In the genomic region with DNA sequence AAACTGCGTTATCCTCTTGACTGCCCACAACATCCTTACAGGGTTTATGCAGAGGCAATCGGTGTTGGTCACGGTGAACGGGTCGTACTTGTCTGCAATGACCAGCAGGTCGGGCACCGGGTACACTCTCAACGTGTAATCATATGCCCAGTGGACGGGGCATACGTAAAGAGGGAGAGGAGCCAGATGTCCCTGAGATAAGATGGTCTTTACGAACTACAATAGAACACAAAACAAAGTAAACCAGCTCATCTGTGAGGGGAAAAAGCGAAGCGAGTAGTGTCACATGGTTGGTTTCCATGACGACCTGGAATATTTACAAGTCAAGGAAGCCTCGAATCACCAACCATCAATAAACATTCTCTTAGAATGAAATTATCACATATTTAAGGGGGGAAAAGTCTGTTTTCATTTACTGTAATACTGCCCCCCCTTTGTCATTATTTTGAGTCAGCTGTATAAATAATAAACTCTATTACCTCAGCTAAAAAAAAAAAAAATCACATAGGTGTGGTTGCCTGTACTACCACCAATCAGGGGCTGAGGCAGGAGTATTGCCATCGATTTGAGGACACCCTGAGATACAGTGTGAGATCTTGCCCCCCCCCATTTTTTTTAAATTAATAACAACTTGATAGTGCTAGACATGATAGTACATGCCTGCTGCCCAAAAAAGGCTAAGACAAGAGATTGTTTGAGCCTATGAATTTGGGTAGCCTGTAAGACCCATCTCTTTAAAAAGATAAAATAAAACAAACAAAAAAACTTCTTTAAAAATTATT, we compare ENCODE assay signal across 8 mouse cellular contexts. TPM values are rescaled to one million over a fixed set of nuclear protein-coding genes. Genes with fewer than 3 reads are reported as not detected.
DNase-seq lines count a peak whose midpoint lies in the region; ATAC-seq and TF ChIP-seq lines count a peak whose summit lies in the region.

TSS of gene Gm49384 (minus strand) at position 216 of the 782 bp plus-strand sequence.

- no peaks in the 10 kb centered on the region for H3K9me3 ChIP-seq in liver, embryonic 11.5 days (ENCODE audit: control insufficient read depth, low read length)
- no peaks in the 10 kb centered on the region for H3K9me3 ChIP-seq in liver, postnatal 0 days (ENCODE audit: low read length)
- no peaks in the 10 kb centered on the region for H3K9me3 ChIP-seq in hindbrain, postnatal 0 days (ENCODE audit: low read length)
- no peaks in the 10 kb centered on the region for H3K9me3 ChIP-seq in neural tube, embryonic 12.5 days

- no peak within 1 kb of the TSS for H3K27ac ChIP-seq in liver, embryonic 11.5 days (ENCODE audit: low read depth, low read length)
- no peak within 1 kb of the TSS for H3K27ac ChIP-seq in liver, postnatal 0 days (ENCODE audit: low read depth)
- no peak within 1 kb of the TSS for H3K27ac ChIP-seq in hindbrain, postnatal 0 days
- no peak within 1 kb of the TSS for H3K27ac ChIP-seq in neural tube, embryonic 12.5 days

- H3K4me1 ChIP-seq in liver, embryonic 11.5 days (replicated peaks; ENCODE audit: control insufficient read depth, insufficient read depth, low read length) = peaks cover 3% of the 10 kb centered on the region
- no peaks in the 10 kb centered on the region for H3K4me1 ChIP-seq in liver, postnatal 0 days (ENCODE audit: insufficient read depth)
- 0 out of 2 replicates have a peak, but pooled peaks cover under 1% of the 10 kb centered on the region for H3K4me1 ChIP-seq in hindbrain, postnatal 0 days (ENCODE audit: insufficient read depth, low read length)
- peaks cover 1% of the 10 kb centered on the region; the same call in 1 of the 2 replicates for H3K4me1 ChIP-seq in neural tube, embryonic 12.5 days

- no peak within 1 kb of the TSS for H3K4me2 ChIP-seq in liver, embryonic 11.5 days
- H3K4me2 ChIP-seq in liver, postnatal 0 days (ENCODE audit: low read depth, low read length) = no peak within 1 kb of the TSS
- H3K4me2 ChIP-seq in hindbrain, postnatal 0 days (ENCODE audit: low read depth, low read length) = 0 out of 2 replicates have a peak within 1 kb of the TSS, but pooled peaks have one; percentile 18
- no peak within 1 kb of the TSS for H3K4me2 ChIP-seq in neural tube, embryonic 12.5 days (replicated peaks)

- TF ChIP-seq EP300 in liver, postnatal 0 days (IDR thresholded peaks at IDR 0.05; ENCODE audit: low read depth) = no peak

- ATAC-seq in liver, embryonic 11.5 days (replicated peaks; ENCODE audit: low FRiP score) = no peak
- ATAC-seq in liver, postnatal 0 days = no peak
- ATAC-seq in hindbrain, postnatal 0 days = peak; percentile 33; the same call in 1 of the 2 replicates
- no peak; the same call in 1 of the 2 replicates for ATAC-seq in neural tube, embryonic 12.5 days (ENCODE audit: low FRiP score, low read depth)

- DNase-seq in liver, embryonic 11.5 days (ENCODE audit: low spot score) = no peak
- no peak for DNase-seq in liver, postnatal 0 days
- DNase-seq in embryo, embryonic 10.5 days (ENCODE audit: low spot score) = peak; percentile 60
- DNase-seq in hindbrain, postnatal 0 days (ENCODE audit: low spot score) = peak; percentile 52
- DNase-seq in frontal cortex, postnatal 14 days (ENCODE audit: low spot score in 2 of 2) = no peak
- no peak for DNase-seq in cerebellum, adult 11-12 months
- DNase-seq in kidney, postnatal 10 days = no peak

- H3K9ac ChIP-seq in liver, embryonic 11.5 days (ENCODE audit: low read depth, low read length) = no peak within 1 kb of the TSS
- no peak within 1 kb of the TSS for H3K9ac ChIP-seq in liver, postnatal 0 days (replicated peaks)
- no peak within 1 kb of the TSS for H3K9ac ChIP-seq in hindbrain, postnatal 0 days (replicated peaks; ENCODE audit: low read length)
- no peak within 1 kb of the TSS for H3K9ac ChIP-seq in neural tube, embryonic 12.5 days

- peaks cover 26% of the 10 kb centered on the region for H3K36me3 ChIP-seq in liver, embryonic 11.5 days (ENCODE audit: control insufficient read depth, insufficient read depth, low read length)
- peaks cover 39% of the 10 kb centered on the region for H3K36me3 ChIP-seq in liver, postnatal 0 days (replicated peaks; ENCODE audit: insufficient read depth, low read length)
- 0 out of 2 replicates have a peak, but pooled peaks cover 3% of the 10 kb centered on the region for H3K36me3 ChIP-seq in hindbrain, postnatal 0 days (ENCODE audit: insufficient read depth, low read length)
- H3K36me3 ChIP-seq in neural tube, embryonic 12.5 days = peaks cover 22% of the 10 kb centered on the region

- 84% methylated on average over 16 of the region's 16 CpGs for WGBS in liver, embryonic 11.5 days
- 84% methylated on average over 16 of the region's 16 CpGs for WGBS in liver, postnatal 0 days (ENCODE audit: insufficient replicate concordance)
- WGBS in hindbrain, postnatal 0 days = 59% methylated on average over 16 of the region's 16 CpGs
- 74% methylated on average over 16 of the region's 16 CpGs for WGBS in neural tube, embryonic 12.5 days

- H3K27me3 ChIP-seq in liver, embryonic 11.5 days (replicated peaks; ENCODE audit: control insufficient read depth, insufficient read depth, low read length) = no peaks in the 10 kb centered on the region
- no peaks in the 10 kb centered on the region for H3K27me3 ChIP-seq in liver, postnatal 0 days (ENCODE audit: insufficient read depth, low read length)
- no peaks in the 10 kb centered on the region for H3K27me3 ChIP-seq in hindbrain, postnatal 0 days (ENCODE audit: insufficient read depth, low read length)
- H3K27me3 ChIP-seq in neural tube, embryonic 12.5 days (replicated peaks) = no peaks in the 10 kb centered on the region

- TF ChIP-seq CTCF in liver, postnatal 0 days (IDR thresholded peaks at IDR 0.05; ENCODE audit: low read depth) = no peak
- no peak for TF ChIP-seq CTCF in hindbrain, postnatal 0 days (IDR thresholded peaks at IDR 0.05; ENCODE audit: low read depth)

- H3K4me3 ChIP-seq in liver, embryonic 11.5 days (ENCODE audit: low read depth, low read length) = no peak within 1 kb of the TSS
- no peak within 1 kb of the TSS for H3K4me3 ChIP-seq in liver, postnatal 0 days (ENCODE audit: low read depth, low read length)
- H3K4me3 ChIP-seq in hindbrain, postnatal 0 days (ENCODE audit: low read length) = no peak within 1 kb of the TSS
- no peak within 1 kb of the TSS for H3K4me3 ChIP-seq in neural tube, embryonic 12.5 days

RNA-seq across cellular contexts. Expression of gene Gm49384, which starts in this region (rescaled TPM):
- 35.5 and 37.9 TPM in 2 replicates for polyA plus RNA-seq in liver, embryonic 11.5 days (2014; fragmentation: Nextera tagmentation; extraction: Ambion mirVana)
- 8.3 and 9.5 TPM in 2 replicates for polyA plus RNA-seq in liver, postnatal 0 days (2015; fragmentation: Nextera tagmentation; extraction: Ambion mirVana)
- total RNA-seq in hindbrain, postnatal 0 days (2014; rRNA removed) = not detected in 2 replicates
- 7.1 and 8.3 TPM in 2 replicates for polyA plus RNA-seq in hindbrain, postnatal 0 days (2015; fragmentation: Nextera tagmentation; extraction: Ambion mirVana)
- 21.0 and 22.7 TPM in 2 replicates for polyA plus RNA-seq in neural tube, embryonic 12.5 days (2016; fragmentation: Nextera tagmentation; extraction: Ambion mirVana)

Comparison
In these comparisons a context has a peak if more than half of its experiments do, and no peak if none do; other contexts are left out.
1. DNase-seq: peak in embryo, embryonic 10.5 days (single experiment) and hindbrain, postnatal 0 days (single experiment); none in liver, embryonic 11.5 days (single experiment), liver, postnatal 0 days (single experiment), frontal cortex, postnatal 14 days (0 of 2), cerebellum, adult 11-12 months (single experiment) and kidney, postnatal 10 days (single experiment).